Mouse (Mus musculus): ENCODE measurements around the gene St8sia1. TPM values are rescaled to one million over a fixed set of nuclear protein-coding genes. Genes with fewer than 3 reads are reported as not detected.

The St8sia1 gene
- polyA plus RNA-seq, 1 experiment from 2014 or later = 4.2 TPM

DNA sequence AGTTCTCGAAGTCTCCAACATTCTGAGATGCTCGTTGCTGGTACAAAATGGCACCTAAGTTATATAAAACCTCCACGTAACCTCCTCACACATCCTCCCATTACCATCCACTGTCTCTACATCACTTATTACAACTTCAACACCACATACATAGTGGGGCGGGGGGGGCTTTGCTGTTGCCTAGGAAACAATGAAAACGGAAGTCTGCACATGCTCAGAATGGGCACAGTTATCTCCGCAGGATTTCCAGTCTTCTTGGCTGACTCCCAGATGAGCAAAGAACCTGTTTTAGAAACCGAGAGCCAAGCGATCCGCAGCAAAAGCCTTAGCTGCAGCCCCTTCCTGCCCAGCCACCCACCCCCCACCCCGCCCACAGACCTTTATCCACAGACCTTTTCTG lies 174.5 kb downstream of the St8sia1 start:
- no peaks in the 10 kb centered on the region for H3K9me3 ChIP-seq (ENCODE audit: low read length)
- WGBS = 87% methylated on average over 10 of the region's 10 CpGs
- no peak overlapping the region for H3K9ac ChIP-seq (replicated peaks; ENCODE audit: low read length)

DNA sequence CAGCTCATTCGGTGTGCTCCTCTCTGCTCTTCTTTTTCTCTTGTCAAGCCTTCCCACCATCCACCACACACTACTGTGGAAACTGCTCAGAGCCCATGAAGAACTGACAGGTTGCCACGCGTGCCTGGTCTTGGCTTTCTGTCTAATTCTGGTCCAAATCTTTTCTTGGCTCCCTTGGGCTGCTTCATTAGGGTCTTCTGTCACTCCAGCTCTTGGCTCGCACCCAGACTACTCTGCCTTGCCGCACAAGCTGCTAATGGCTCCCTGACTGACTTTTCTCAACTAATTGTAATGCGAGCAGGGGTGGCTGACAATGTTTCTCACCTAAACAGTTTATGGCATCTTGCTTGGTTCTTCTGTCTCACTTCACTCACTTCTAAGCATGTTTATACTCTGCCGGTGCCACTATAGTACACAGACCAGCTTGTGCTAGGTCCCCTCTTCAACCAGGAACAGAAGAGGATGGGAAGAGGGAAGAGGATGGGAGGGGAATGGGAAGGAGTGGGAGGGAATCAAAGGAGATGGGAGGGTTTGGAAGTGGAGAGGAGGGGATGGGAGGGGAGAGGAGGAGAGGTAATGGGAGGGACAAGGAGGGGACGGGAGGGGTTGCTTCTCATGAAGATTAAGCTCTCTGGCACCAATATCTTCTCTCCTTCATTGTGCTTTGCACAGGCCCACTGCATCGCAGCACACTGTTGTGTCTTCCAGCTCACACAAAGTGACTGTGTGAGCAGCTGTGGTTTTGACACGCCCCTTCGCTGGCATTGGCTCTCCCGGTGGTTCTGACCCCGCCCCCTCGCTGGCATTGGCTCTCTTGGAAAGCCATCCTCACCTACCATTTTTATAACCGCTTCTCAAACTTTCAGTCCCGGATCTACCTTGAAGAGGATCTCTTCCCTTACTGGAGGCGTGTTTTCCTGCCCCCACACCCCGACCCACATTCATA lies 175.9 kb downstream of the St8sia1 start:
- H3K4me2 ChIP-seq (replicated peaks; ENCODE audit: low read depth, low read length) = peak overlapping the region; percentile 27
- no peaks in the 10 kb centered on the region for H3K36me3 ChIP-seq (ENCODE audit: insufficient read depth, low read length)
- H3K9me3 ChIP-seq (ENCODE audit: low read length) = no peaks in the 10 kb centered on the region
- no peak overlapping the region for H3K9ac ChIP-seq (replicated peaks; ENCODE audit: low read length)
- 48% methylated on average over 18 of the region's 18 CpGs for WGBS
- H3K27me3 ChIP-seq (ENCODE audit: insufficient read depth, low read length) = no peaks in the 10 kb centered on the region
- H3K4me1 ChIP-seq (ENCODE audit: insufficient read depth, low read length) = 0 out of 2 replicates have a peak, but pooled peaks cover 4% of the 10 kb centered on the region
- peak; percentile 46; the same call in 1 of the 2 replicates for ATAC-seq (ENCODE audit: low FRiP score, low TSS enrichment)
- H3K27ac ChIP-seq (ENCODE audit: low read length) = no peak overlapping the region
- no peak overlapping the region for H3K4me3 ChIP-seq (ENCODE audit: low read length)

More for the DNA sequence above, 174.5 kb downstream of the St8sia1 start:
- ATAC-seq (ENCODE audit: low FRiP score, low TSS enrichment) = no peak
- no peak overlapping the region for H3K4me3 ChIP-seq (ENCODE audit: low read length)
- no peaks in the 10 kb centered on the region for H3K36me3 ChIP-seq (ENCODE audit: insufficient read depth, low read length)
- H3K27ac ChIP-seq (ENCODE audit: low read length) = no peak overlapping the region
- no peaks in the 10 kb centered on the region for H3K27me3 ChIP-seq (ENCODE audit: insufficient read depth, low read length)
- no peak overlapping the region for H3K4me2 ChIP-seq (replicated peaks; ENCODE audit: low read depth, low read length)
- 0 out of 2 replicates have a peak, but pooled peaks cover 4% of the 10 kb centered on the region for H3K4me1 ChIP-seq (ENCODE audit: insufficient read depth, low read length)

DNA sequence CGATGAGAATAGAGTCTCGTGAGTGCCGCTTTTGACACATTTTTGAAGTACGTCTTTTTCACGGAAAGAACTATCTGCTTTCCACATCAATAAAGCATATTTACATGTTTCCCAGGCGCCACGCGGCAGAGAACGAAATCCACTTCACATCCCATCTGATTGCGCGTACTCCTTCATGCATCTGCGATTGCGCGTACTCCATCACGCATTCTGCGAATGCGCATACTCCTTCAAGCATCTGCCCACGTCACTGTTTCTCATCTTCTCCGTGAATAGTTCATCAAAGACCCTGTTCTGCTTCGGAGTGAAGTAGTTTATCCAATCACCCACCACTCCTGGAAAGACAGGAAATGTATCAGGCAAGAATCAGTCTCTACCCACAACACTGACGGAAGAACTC lies 178.1 kb downstream of the St8sia1 start:
- no peak for ATAC-seq (ENCODE audit: low FRiP score, low TSS enrichment)
- no peak overlapping the region for H3K9ac ChIP-seq (replicated peaks; ENCODE audit: low read length)
- 87% methylated on average over 21 of the region's 21 CpGs for WGBS
- no peaks in the 10 kb centered on the region for H3K9me3 ChIP-seq (ENCODE audit: low read length)
- no peak overlapping the region for H3K4me2 ChIP-seq (replicated peaks; ENCODE audit: low read depth, low read length)
- H3K27ac ChIP-seq (ENCODE audit: low read length) = no peak overlapping the region
- H3K27me3 ChIP-seq (ENCODE audit: insufficient read depth, low read length) = no peaks in the 10 kb centered on the region
- no peaks in the 10 kb centered on the region for H3K36me3 ChIP-seq (ENCODE audit: insufficient read depth, low read length)
- H3K4me1 ChIP-seq (ENCODE audit: insufficient read depth, low read length) = 0 out of 2 replicates have a peak, but pooled peaks cover 4% of the 10 kb centered on the region
- H3K4me3 ChIP-seq (ENCODE audit: low read length) = no peak overlapping the region

DNA sequence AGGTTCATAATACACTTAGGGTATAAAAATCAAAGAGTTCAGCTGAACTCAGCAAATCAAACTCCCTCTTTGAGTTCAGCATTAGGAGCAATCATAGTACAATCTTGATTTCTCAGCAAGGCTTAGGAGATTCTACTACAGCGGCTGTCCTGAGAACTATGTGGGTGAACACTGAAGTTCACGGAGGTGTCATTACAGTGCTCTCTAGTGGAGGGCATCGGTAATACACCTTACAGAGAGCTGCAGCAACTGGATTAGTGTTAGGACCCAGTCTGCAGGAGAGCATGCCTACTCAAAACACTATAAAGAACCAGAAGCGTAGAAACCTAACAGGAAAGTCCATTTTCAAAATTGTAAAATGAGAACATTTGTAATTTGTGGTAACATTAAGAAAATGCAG lies 178.9 kb downstream of the St8sia1 start:
- WGBS = 37% methylated on average over 4 of the region's 4 CpGs
- Histone ChIP-seq H3K9ac (replicated peaks; ENCODE audit: low read length) (no peak overlapping the region), H3K4me1 (ENCODE audit: insufficient read depth, low read length) (0 out of 2 replicates have a peak, but pooled peaks cover 4% of the 10 kb centered on the region), H3K9me3 (ENCODE audit: low read length) (no peaks in the 10 kb centered on the region), H3K36me3 (ENCODE audit: insufficient read depth, low read length) (no peaks in the 10 kb centered on the region), H3K27ac (ENCODE audit: low read length) (no peak overlapping the region), H3K4me2 (replicated peaks; ENCODE audit: low read depth, low read length) (no peak overlapping the region), H3K4me3 (ENCODE audit: low read length) (no peak overlapping the region), H3K27me3 (ENCODE audit: insufficient read depth, low read length) (no peaks in the 10 kb centered on the region)
- ATAC-seq (ENCODE audit: low FRiP score, low TSS enrichment) = no peak; the same call in 1 of the 2 replicates

DNA sequence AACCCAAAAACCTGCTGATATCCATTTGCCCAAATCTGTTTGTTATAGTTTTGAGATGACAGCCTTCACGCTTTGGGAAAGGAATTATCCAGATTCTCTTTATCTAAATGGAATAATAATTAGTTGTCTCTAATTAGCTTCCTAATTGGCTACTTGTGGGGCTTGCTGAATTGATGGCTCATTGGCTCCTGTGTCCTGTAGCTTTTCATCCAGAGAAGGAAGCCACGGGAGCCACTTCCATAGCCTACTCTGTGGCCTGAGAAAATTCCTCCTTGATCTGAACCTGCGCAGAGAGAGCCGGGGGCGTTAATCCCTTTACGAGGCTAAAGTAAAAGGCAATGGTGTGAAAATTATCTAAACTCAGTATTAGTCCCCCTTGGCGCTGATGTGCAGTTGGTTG lies 183.0 kb downstream of the St8sia1 start:
- H3K4me1 ChIP-seq (ENCODE audit: insufficient read depth, low read length) = no peaks in the 10 kb centered on the region
- H3K27ac ChIP-seq (ENCODE audit: low read length) = no peak overlapping the region
- H3K27me3 ChIP-seq (ENCODE audit: insufficient read depth, low read length) = no peaks in the 10 kb centered on the region
- no peak overlapping the region for H3K9ac ChIP-seq (replicated peaks; ENCODE audit: low read length)
- no peaks in the 10 kb centered on the region for H3K36me3 ChIP-seq (ENCODE audit: insufficient read depth, low read length)
- H3K4me3 ChIP-seq (ENCODE audit: low read length) = no peak overlapping the region
- H3K9me3 ChIP-seq (ENCODE audit: low read length) = no peaks in the 10 kb centered on the region
- no peak for ATAC-seq (ENCODE audit: low FRiP score, low TSS enrichment)
- H3K4me2 ChIP-seq (replicated peaks; ENCODE audit: low read depth, low read length) = no peak overlapping the region
- 57% methylated on average over 7 of the region's 7 CpGs for WGBS

DNA sequence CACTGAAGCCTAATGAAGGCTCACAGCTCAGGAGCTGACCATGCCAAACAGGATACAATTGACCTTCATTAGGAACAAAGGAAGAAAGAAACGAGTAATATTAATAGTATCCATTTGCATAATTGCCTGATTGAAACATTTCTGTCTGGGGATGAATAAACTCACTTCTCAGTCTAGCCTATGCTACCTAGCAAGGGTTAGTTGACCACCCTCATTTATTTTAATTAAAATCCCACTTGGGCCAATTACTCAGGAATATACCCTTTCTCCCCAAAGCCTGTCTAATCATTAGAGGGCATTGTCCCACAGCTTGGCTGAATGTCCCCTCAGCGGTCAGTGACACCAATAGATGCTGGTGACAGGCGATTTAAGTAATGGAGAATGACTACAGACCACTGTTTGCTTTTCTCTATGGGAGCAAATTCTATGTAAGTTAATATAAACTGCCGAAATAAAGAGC lies 183.6 kb downstream of the St8sia1 start:
- H3K9ac ChIP-seq (replicated peaks; ENCODE audit: low read length) = no peak overlapping the region
- ATAC-seq (ENCODE audit: low FRiP score, low TSS enrichment) = no peak
- H3K4me2 ChIP-seq (replicated peaks; ENCODE audit: low read depth, low read length) = no peak overlapping the region
- no peaks in the 10 kb centered on the region for H3K4me1 ChIP-seq (ENCODE audit: insufficient read depth, low read length)
- 80% methylated on average over 4 of the region's 4 CpGs for WGBS
- H3K27me3 ChIP-seq (ENCODE audit: insufficient read depth, low read length) = no peaks in the 10 kb centered on the region
- no peak overlapping the region for H3K27ac ChIP-seq (ENCODE audit: low read length)
- no peaks in the 10 kb centered on the region for H3K36me3 ChIP-seq (ENCODE audit: insufficient read depth, low read length)
- H3K4me3 ChIP-seq (ENCODE audit: low read length) = no peak overlapping the region
- no peaks in the 10 kb centered on the region for H3K9me3 ChIP-seq (ENCODE audit: low read length)

DNA sequence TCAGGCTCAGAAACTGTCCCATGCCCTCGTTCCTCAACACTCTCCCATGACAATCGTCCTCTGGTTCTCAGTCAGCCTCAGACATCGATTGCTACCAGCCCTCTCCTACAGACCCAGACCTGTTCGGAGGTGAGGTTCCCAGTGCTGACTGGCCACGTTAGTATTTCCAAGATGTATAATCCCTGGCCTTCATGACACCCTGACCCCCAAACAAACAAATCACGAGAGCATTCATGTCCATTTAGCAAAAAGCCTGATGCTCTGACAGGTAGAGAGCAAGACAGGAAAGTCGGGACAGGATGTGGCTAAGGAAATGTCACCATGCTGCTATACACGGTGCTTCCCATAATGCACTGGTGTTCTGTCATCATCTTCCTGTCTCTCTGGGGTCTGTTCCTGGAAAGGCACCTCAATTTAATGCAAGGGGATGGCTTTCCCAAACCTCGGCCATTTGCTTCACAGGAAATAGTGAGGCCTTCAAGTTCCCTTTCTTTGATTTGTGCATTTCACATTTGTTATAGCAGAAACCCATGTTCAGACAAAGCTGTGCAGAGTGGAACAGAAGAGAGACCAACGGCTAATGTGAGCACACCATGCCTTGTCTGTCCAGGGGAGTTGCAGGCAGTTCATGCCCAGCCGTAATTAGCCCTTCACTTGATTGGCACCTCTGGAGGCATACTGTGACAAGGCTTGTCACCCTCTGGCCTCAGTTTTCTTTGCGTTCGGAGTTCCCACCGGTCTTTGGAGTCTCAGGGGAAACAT lies 184.3 kb downstream of the St8sia1 start:
- Histone ChIP-seq H3K4me3 (ENCODE audit: low read length) (no peak overlapping the region), H3K4me2 (replicated peaks; ENCODE audit: low read depth, low read length) (no peak overlapping the region), H3K9ac (replicated peaks; ENCODE audit: low read length) (no peak overlapping the region), H3K36me3 (ENCODE audit: insufficient read depth, low read length) (no peaks in the 10 kb centered on the region), H3K4me1 (ENCODE audit: insufficient read depth, low read length) (no peaks in the 10 kb centered on the region), H3K27me3 (ENCODE audit: insufficient read depth, low read length) (no peaks in the 10 kb centered on the region), H3K27ac (ENCODE audit: low read length) (no peak overlapping the region), H3K9me3 (ENCODE audit: low read length) (no peaks in the 10 kb centered on the region)
- no peak for ATAC-seq (ENCODE audit: low FRiP score, low TSS enrichment)
- WGBS = 67% methylated on average over 14 of the region's 14 CpGs

DNA sequence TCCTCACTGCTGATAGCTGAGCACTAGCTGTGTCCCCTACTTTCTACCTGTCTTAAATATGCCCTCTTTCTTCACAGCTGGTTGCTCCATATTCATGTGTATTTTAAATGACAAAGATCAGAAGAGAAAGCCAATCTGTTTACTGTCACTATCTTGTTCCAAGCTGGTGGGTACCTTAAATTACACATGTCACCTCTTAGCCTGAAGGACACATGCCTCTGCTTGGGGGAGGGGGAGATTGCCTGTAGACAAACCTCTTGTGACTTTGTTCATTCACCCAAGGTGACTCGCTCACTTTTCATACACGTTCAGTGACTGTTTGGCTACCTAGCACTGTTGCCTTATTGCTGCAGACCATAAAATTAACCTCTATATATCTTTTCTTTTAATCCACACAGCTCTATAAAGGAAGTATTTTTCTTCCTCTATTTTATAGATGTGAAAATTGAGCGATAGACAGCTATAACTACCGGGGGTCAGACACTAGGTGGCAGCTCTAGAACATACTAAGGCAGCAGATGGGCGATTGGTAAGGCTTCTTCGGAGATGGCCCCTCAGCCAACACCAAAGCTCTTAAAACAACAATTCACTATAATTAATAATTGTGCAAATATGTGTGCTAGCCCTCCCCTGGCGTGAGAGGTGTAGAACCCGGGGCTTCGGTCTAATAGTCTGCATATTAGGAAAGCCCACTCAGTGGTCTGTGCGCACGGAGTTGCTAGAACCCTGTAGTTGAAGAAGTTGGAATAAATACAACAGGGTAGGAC lies 185.0 kb downstream of the St8sia1 start:
- H3K9me3 ChIP-seq (ENCODE audit: low read length) = no peaks in the 10 kb centered on the region
- ATAC-seq (ENCODE audit: low FRiP score, low TSS enrichment) = peak; percentile 66; the same call in 1 of the 2 replicates
- no peaks in the 10 kb centered on the region for H3K4me1 ChIP-seq (ENCODE audit: insufficient read depth, low read length)
- no peak overlapping the region for H3K4me2 ChIP-seq (replicated peaks; ENCODE audit: low read depth, low read length)
- H3K27me3 ChIP-seq (ENCODE audit: insufficient read depth, low read length) = no peaks in the 10 kb centered on the region
- peaks cover 4% of the 10 kb centered on the region; the same call in 1 of the 2 replicates for H3K36me3 ChIP-seq (ENCODE audit: insufficient read depth, low read length)
- H3K9ac ChIP-seq (replicated peaks; ENCODE audit: low read length) = no peak overlapping the region
- H3K27ac ChIP-seq (ENCODE audit: low read length) = no peak overlapping the region
- WGBS = 46% methylated on average over 11 of the region's 11 CpGs
- H3K4me3 ChIP-seq (ENCODE audit: low read length) = no peak overlapping the region

DNA sequence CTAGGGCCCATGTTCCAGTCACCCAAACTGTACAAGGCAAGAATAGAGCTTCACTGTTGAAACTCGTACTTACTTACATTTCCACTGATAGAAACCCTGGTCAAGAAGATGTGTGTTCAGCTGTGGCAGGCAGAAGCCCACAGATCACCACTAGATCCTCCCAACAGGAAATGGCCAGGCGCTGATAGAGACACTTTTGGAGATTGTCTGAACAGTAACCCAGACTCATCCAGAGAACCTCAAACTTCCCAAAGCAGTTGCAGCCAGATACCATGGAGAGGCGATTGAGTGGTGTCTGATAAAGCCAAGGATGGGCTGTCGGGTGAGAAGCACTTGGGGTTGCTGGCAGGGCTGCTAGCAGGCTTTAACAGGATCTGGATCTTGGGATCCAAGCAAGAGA lies 187.3 kb downstream of the St8sia1 start:
- Histone ChIP-seq H3K9ac (replicated peaks; ENCODE audit: low read length) (no peak overlapping the region), H3K9me3 (ENCODE audit: low read length) (no peaks in the 10 kb centered on the region), H3K4me2 (replicated peaks; ENCODE audit: low read depth, low read length) (no peak overlapping the region), H3K36me3 (ENCODE audit: insufficient read depth, low read length) (peaks cover 25% of the 10 kb centered on the region), H3K27me3 (ENCODE audit: insufficient read depth, low read length) (no peaks in the 10 kb centered on the region), H3K4me3 (ENCODE audit: low read length) (no peak overlapping the region), H3K27ac (ENCODE audit: low read length) (no peak overlapping the region), H3K4me1 (ENCODE audit: insufficient read depth, low read length) (no peaks in the 10 kb centered on the region)
- no peak for ATAC-seq (ENCODE audit: low FRiP score, low TSS enrichment)
- 77% methylated on average over 4 of the region's 4 CpGs for WGBS

Data from kidney, embryonic 16.5 days (tissue).